Comparison of ENCODE assay signal across 9 mouse cellular contexts in genomic region chr6:94284089-94284825, GRCm38 (mm10). TPM values are rescaled to one million over a fixed set of nuclear protein-coding genes. Genes with fewer than 3 reads are reported as not detected.
DNase-seq lines count a peak whose midpoint lies in the region; ATAC-seq and TF ChIP-seq lines count a peak whose summit lies in the region.
"Had no signal": no experiment of that assay in that cellular context is flagged by ENCODE, and none has a peak within 500 bp of the region (broad histone marks: within the 10 kb centered on the region; RNA-seq: fewer than 3 reads in every experiment).

No protein-coding gene starts in this region.

- peaks cover 5% of the 10 kb centered on the region; the same call in 1 of the 2 replicates for H3K36me3 ChIP-seq in embryonic facial prominence, embryonic 10.5 days (replicated peaks)
- no peaks in the 10 kb centered on the region for H3K36me3 ChIP-seq in limb, embryonic 15.5 days
- H3K36me3 ChIP-seq in myocyte (ENCODE audit: control insufficient read depth, insufficient read depth), result no peaks in the 10 kb centered on the region

- H3K4me1 ChIP-seq in embryonic facial prominence, embryonic 10.5 days, result peaks cover 37% of the 10 kb centered on the region
- peaks cover 25% of the 10 kb centered on the region for H3K4me1 ChIP-seq in limb, embryonic 15.5 days

- H3ac ChIP-seq in myocyte (ENCODE audit: control insufficient read depth, insufficient read length), result peak overlapping the region; percentile 59

- peak; percentile 39 for TF ChIP-seq POLR2A in myocyte (IDR thresholded peaks at IDR 0.05; ENCODE audit: insufficient read length, low read depth)

- peak overlapping the region; percentile 44 for H3K9ac ChIP-seq in limb, embryonic 15.5 days

- peak overlapping the region; percentile 98 for H3K27ac ChIP-seq in embryonic facial prominence, embryonic 10.5 days (replicated peaks)
- peak overlapping the region; percentile 98 for H3K27ac ChIP-seq in limb, embryonic 15.5 days
- H3K27ac ChIP-seq: macrophage had no signal

- H3K79me2 ChIP-seq in myocyte (ENCODE audit: control insufficient read depth, insufficient read depth), result peaks cover 16% of the 10 kb centered on the region

- H3K4me2 ChIP-seq in limb, embryonic 15.5 days, result peak overlapping the region; percentile 95
- H3K4me2 ChIP-seq in myocyte (ENCODE audit: low read depth), result peak overlapping the region; percentile 88

- H3K9me3 ChIP-seq in embryonic facial prominence, embryonic 10.5 days, result peaks cover 10% of the 10 kb centered on the region; the same call in 1 of the 2 replicates
- H3K9me3 ChIP-seq in limb, embryonic 15.5 days, result no peaks in the 10 kb centered on the region

- H3K27me3 ChIP-seq in embryonic facial prominence, embryonic 10.5 days (replicated peaks; ENCODE audit: low read depth, poor library complexity, severe bottlenecking), result no peaks in the 10 kb centered on the region
- H3K27me3 ChIP-seq in limb, embryonic 15.5 days, result 0 out of 2 replicates have a peak, but pooled peaks cover 2% of the 10 kb centered on the region
- no peaks in the 10 kb centered on the region for H3K27me3 ChIP-seq in myocyte (ENCODE audit: control insufficient read depth, insufficient read depth, insufficient read length)

- ATAC-seq in limb, embryonic 15.5 days (ENCODE audit: insufficient number of reproducible peaks, low FRiP score, low TSS enrichment, low read depth), result peak; percentile 44; the same call in 1 of the 2 replicates
- no peak for ATAC-seq in activated CD4-positive, CD25-positive, alpha-beta regulatory T cell, adult 4 months

- H3K4me3 ChIP-seq in embryonic facial prominence, embryonic 10.5 days, result peak overlapping the region; percentile 85
- peak overlapping the region; percentile 80 for H3K4me3 ChIP-seq in limb, embryonic 15.5 days
- H3K4me3 ChIP-seq in myocyte, result peak overlapping the region; percentile 71

- under 1% methylated on average over 44 of the region's 44 CpGs for WGBS in embryonic facial prominence, embryonic 10.5 days
- WGBS in limb, embryonic 15.5 days, result under 1% methylated on average over 44 of the region's 44 CpGs

- intact Hi-C loops in heart, postnatal 14 days (cut with DNase I), result loop anchor here (5.0 kb wide), 4 partner anchors 62 to 202 kb away; no protein-coding TSS in a partner anchor

- peak; percentile 95 for DNase-seq in heart, adult 11 months
- no peak for DNase-seq in heart, adult 8-10 months (ENCODE audit: low spot score)
- DNase-seq in adrenal gland, adult (ENCODE audit: inconsistent age in 2 of 2, low spot score in 1 of 2), result peak; percentile 57 to 78
- peak; percentile 72 for DNase-seq in embryonic facial prominence, embryonic 10.5 days (ENCODE audit: low spot score)
- peak; percentile 29 to 35 for DNase-seq in heart, postnatal 14 days

TF ChIP-seq in myocyte, 11 proteins besides CTCF, POLR2A, EP300 and RAD21:
- TF ChIP-seq TCF3 (IDR thresholded peaks at IDR 0.05; ENCODE audit: insufficient read length, low read depth) (no peak), USF1 (IDR thresholded peaks at IDR 0.05; ENCODE audit: low read depth) (no peak), E2F4 (IDR thresholded peaks at IDR 0.05; ENCODE audit: insufficient read depth) (no peak), MYOG (IDR thresholded peaks at IDR 0.05; ENCODE audit: control insufficient read depth in 1 of 3, insufficient read depth in 1 of 3, insufficient read length in 2 of 3, low read depth in 2 of 3) (no peak), MAX (IDR thresholded peaks at IDR 0.05; ENCODE audit: low read depth) (no peak), REST (IDR thresholded peaks at IDR 0.05; ENCODE audit: insufficient read depth, insufficient read length) (no peak), POLR2AphosphoS2 (IDR thresholded peaks at IDR 0.05; ENCODE audit: insufficient read length, low read depth) (no peak), MYOD1 (IDR thresholded peaks at IDR 0.05; ENCODE audit: control insufficient read depth in 1 of 3, insufficient read length in 2 of 3, low read depth in 2 of 3) (no peak), SRF (IDR thresholded peaks at IDR 0.05; ENCODE audit: control insufficient read depth, insufficient read length, low read depth) (no peak), TCF12 (IDR thresholded peaks at IDR 0.05; ENCODE audit: insufficient read depth, poor library complexity, severe bottlenecking) (no peak), CEBPB (IDR thresholded peaks at IDR 0.05; ENCODE audit: insufficient read depth, poor library complexity, severe bottlenecking) (no peak)

RNA-seq across cellular contexts. Expression of gene Magi1, which starts 0.5 kb away (rescaled TPM):
- total RNA-seq in heart, adult 8-10 months (2022), result 10 to 100 TPM; 11.3 to 16.5 (median 15.2) TPM
- 16.1 and 16.2 TPM in 2 replicates for polyA plus RNA-seq in embryonic facial prominence, embryonic 10.5 days (2016; fragmentation: Nextera tagmentation; extraction: Ambion mirVana)
- total RNA-seq in heart, postnatal 14 days (2021), result 10 to 100 TPM; 19.1 to 19.5 TPM
- 7.1 and 8.3 TPM in 2 replicates for polyA plus RNA-seq in limb, embryonic 15.5 days (2015; fragmentation: Nextera tagmentation; extraction: Ambion mirVana)
- 3.4 TPM for polyA plus RNA-seq in myocyte (2012; fragmentation: generic; extraction: Trizol)
- polyA plus RNA-seq in activated CD4-positive, CD25-positive, alpha-beta regulatory T cell, adult 4 months (2017; shearing (Covaris generic)), result 1 to 10 TPM in 1 of 2 experiments, not detected in 1; 6.4 TPM
